Mouse (Mus musculus): ENCODE measurements around the gene Wdr45.
"Not testable (repeated sequence)": the region's sequence is repeated elsewhere in the genome, so short reads cannot be mapped to it uniquely, and the experiment has no call there.

The Wdr45 gene

GRCm38 (mm10) chrX:7722282-7722611, 8.1 kb downstream of the Wdr45 start:
- DNase-seq, result no peak

GRCm38 (mm10) chrX:7722691-7723090, 8.6 kb downstream of the Wdr45 start:
- no peak for DNase-seq

DNA sequence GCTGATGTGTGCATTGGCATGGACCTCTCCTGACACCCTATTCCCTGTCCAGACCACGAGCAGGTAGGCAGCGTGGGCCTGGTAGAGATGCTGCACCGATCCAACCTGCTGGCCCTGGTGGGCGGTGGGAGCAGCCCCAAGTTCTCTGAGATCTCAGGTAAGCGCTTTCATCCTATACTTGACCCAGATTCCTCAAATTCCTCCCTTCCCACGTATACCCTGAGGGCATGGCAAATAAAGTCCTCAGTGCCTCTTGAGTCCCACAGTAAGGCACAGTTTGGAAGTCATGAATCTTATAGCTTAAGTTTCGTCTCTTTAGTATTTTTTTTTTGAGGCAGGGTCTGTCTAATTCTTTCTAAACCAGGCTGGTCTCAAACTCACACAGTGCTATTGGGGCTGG, 10.0 kb downstream of the Wdr45 start:
- DNase-seq, result no peak

GRCm38 (mm10) chrX:7725841-7726240, 11.7 kb downstream of the Wdr45 start:
- DNase-seq, result no peak

DNA sequence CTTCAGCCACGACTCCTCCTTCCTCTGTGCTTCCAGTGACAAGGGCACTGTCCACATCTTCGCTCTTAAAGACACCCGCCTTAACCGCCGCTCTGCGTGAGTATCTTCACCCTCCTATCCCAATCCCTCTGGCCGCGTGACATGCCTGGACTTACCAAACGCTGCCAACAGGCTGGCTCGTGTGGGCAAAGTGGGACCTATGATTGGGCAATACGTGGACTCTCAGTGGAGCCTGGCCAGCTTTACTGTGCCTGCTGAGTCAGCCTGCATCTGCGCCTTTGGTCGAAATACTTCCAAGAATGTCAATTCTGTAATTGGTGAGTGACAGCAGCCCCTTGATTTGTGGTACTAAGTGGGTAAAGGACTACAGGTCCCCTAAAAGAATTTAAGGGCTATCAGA, 13.0 kb downstream of the Wdr45 start:
- no peak for DNase-seq

GRCm38 (mm10) chrX:7728215-7728921, 14.2 kb downstream of the Wdr45 start, which contains the start of gene Praf2:
Praf2 (plus strand) TSS chrX:7728439.
- peak; percentile 68 for DNase-seq

DNA sequence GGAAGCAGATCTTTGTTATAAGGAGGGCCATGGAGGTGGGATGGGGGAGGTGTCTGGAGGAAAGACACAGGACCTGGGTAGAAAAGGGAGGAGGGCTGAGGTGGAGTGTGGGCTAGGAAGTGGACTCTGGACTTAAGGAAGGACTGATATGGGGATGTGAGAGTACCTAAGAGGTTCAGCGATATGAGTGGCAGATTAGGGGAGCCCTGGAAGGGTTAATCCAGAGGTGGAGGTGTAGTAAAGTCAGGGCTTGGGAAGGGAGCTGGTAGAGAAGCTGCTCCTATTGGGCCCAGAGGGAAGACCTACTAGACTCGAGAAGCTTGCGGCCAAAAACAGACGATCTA, 14.8 kb downstream of the Wdr45 start:
- no peak for DNase-seq

DNA sequence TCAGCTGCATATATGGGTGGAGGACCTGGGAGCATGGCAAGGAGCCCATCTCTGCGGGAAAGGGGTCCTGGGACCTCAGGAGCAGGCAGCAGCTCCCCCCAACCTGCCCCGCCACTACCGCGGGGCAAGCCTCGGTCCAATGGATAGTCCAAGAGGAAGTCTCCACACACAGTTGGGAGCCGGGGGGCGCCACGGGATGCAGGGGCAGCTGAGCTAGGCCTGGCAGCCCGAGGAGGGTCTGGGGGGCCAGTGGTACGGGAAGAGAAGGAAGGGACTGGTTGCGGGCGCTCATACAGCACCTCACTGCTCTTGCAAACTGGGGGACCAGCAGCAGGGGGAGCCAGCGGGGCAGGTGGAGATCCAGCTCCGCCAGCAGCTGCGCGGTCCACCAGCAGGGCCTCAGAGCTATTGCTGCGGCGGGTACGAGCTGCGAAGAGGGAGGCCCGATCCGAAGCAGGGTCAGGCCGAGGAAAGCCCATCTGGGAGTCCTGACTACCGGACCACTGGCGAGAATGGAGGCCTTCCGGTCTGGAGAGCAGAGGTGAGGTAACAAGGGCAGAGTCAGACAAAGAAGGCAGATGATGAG, 19.5 kb downstream of the Wdr45 start:
- DNase-seq, result no peak

DNA sequence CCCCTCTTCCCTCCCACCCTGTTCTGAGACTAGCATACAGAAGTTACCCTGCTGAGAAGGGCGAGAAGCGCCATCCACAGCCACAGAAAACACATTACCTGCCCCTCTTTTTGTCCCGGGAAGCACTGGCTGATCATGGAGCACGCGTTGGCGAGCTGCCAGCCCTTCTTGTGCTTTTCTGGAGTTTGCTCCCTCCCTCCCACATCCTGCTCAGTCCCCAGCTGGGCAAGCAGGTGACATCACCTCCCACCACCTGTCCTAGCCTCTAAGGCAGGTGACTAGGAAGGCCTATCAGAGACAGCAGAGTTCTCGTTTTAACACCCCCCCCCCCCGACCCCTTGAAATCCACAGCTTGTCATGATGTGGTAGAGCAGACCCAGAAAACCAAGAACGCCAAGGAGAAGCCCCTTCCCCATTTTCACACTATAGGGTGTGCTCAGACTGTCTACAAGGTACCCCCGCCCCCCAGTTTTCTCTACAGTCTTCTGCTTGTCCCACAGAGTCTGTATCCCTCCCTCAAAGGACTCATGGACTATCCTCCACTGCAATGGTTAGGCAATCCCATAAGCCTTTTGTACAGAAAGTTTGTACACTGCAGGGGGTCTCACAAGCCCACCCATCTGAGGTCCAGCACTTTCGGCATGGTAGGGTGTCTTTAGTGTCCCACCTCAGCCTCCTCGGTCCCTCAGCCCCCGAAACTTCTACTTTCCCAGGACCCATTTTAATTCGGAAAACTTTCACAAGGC, 25.4 kb downstream of the Wdr45 start:
- peak; percentile 81 for DNase-seq

DNA sequence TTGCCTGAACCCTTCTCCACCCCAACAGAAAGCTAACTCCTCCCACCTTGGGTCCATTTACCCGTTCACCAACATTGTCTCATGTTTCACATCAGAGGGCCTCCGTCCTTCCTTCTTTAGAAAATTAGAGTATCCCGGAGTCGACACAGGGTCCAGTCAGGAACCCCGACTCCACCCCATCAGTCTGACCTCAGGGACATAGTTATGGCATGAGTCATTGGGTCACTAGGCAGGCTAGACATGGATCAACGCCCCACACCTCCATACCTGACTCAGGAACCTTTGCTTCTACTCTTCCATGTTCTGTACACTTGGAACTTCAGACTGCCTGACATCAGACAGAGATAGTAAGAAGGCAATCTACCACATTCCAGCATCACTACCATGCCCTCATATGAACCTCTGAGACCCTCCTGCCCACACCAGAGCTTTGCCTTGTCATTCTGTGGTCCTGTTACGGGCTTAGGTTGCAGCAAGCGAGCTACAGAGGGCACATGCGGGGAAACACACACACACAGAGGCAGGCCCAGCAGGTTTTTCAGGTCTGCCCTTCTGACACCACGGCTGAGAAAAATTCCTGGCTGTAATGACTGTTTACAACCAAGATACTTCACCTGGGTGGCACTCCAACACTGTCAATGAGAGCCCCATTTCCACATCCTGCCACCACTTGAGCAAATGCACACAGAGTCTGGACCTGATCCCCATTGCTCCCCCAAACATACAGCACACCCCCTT, 26.1 kb downstream of the Wdr45 start:
- no peak for DNase-seq

- DNase-seq, result peak; percentile 48
These were observed 27.0 kb downstream of the Wdr45 start for GRCm38 (mm10) chrX:7741103-7741502.

DNA sequence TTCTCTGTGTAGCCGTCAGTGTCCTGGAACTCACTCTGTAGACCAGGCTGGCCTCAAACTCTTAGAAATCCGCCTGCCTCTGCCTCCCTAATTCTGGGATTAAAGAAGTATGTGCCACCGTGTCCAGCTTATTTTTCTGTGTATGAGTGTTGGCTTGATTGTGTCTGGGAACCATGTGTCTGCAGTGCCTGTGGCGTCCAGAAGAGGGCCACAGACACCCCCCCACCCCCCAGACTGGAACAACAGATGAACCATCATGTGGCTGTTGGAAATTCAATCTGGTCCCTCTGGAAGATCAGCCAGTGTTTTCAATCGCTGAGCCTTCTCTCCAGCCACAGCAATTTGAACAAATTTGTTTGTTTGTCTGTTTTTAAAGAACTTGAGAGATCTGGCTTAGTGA, 29.3 kb downstream of the Wdr45 start:
- no peak for DNase-seq

DNA sequence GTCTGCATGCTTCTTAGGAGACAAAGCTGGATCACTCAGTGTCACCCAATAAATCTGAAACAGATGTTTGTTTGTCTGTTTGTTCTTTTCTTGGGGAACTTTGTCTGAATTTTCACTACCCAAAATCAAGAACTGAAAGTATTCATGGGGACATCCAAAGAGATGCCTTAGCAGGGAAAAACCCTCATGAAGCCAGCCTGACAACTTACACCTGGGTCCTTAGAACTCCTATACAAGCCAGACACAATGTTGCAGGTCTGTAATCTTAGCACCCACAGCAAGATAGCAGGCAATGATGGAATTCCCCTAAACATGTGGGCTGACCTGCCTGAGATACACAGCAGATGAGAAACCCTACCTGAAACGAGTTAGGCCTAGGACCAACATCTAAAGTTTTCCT, 30.8 kb downstream of the Wdr45 start:
- no peak for DNase-seq

GRCm38 (mm10) chrX:7745429-7745828, 31.3 kb downstream of the Wdr45 start:
- DNase-seq, result no peak

DNA sequence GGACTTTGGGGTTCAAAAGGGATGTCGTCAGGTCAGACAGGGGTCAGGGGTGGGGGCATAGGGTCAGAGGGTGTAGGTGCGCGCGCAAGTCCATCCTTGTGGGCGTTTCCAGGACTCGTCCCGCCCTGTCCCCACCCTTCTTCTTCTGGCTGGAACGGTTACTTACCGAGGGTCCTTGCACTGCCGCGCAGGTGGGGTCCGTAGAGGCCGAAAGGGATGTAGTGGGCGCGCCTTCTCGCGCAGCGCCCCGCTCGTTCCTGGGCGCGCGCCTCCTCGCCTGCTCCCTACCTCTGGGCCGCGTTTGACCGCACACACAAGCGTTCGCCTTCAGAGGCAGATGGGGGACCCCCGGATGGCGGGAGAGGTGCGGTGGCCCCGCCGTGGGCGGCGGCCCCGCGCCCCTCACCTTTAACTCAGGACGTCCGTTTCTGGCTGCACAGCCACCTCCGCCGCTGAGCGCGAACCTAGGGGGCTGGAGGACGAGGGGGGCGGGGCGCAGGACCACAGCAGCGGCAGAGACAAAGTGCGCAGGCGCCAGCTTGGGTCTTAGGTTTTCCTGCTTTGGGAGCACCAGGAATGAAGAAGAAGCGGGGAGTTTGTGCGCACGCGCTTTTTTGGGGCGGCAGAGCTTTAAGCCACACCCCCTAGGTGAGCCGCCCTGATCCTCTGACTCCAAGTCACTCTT, 36.4 kb downstream of the Wdr45 start, which contains the start of gene Ccdc120:
Ccdc120 (minus strand) TSS at position 474 of the 685 bp plus-strand sequence.
- DNase-seq, result peak; percentile 77

DNA sequence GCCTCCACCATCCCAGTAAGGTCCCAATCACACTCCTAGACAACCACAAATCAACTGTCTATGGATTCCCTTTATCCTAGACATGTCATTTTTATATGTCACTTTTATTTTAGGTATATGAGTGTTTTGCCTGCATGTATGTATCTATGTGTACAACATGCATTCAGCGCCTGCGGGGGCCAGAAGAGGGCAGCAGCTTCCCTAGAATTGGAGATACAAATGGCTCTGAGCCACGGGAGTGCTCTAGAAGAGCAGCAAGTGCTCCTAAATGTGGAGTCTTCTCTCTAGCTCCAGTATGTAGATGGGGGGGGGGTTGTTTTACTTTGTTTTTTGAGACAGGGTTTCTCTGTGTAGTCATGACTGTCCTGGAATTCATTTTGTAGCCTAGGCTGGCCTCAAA, 39.5 kb downstream of the Wdr45 start:
- DNase-seq, result not testable (repeated sequence)

DNA sequence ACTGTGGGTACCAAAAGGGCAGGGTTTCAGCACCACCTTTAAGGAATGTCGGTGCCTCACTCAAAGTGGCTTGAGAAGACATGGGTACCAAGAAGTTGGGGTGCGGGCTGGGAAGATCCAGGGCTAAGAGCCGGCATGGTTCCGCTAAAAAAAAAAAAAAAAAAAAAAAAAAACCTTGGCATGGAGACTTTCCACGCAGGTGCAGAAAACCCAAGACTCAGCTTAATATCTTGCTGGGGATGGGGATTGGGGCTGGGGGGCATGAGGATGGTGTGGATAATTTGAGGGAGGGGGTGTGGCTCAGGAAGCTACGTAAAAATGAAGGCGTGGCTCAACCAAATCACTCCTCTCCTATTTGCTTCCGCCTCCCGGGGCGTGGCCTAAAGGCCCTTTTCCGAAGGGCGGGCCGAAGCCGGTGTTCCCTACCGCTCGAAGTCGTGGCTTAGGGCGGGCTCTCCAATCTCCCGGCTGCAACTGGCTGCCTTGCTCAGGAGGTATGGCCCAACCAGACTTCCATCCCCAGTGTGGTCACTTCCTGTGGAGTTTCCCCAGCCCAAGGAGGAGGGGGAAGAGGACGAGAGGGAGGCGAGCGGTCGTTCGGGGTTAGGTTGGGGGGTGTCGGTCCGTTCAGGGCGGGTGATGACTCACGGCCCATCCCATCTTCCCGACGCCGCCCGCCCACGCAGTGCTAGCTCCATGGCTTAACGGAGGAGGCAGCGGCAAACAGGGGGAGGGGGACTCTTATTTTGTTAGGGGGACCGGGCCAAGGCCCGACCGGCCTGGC, 48.2 kb downstream of the Wdr45 start, which contains the start of gene Tfe3:
Tfe3 (plus strand) TSS at position 424 of the 784 bp plus-strand sequence.
- peak; percentile 89 for DNase-seq

DNA sequence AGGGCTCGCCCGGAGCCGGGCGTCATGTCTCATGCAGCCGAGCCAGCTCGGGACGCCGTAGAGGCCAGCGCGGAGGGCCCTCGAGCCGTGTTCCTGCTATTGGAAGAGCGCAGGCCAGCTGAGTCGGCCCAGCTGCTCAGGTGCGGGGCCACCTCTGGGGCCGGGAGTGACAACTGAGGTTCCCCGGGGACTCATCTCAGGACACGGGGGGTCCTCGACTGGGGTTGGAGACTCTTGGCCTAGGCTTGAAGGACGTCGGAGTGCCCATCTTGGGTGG, 48.7 kb downstream of the Wdr45 start:
- no peak for DNase-seq

DNA sequence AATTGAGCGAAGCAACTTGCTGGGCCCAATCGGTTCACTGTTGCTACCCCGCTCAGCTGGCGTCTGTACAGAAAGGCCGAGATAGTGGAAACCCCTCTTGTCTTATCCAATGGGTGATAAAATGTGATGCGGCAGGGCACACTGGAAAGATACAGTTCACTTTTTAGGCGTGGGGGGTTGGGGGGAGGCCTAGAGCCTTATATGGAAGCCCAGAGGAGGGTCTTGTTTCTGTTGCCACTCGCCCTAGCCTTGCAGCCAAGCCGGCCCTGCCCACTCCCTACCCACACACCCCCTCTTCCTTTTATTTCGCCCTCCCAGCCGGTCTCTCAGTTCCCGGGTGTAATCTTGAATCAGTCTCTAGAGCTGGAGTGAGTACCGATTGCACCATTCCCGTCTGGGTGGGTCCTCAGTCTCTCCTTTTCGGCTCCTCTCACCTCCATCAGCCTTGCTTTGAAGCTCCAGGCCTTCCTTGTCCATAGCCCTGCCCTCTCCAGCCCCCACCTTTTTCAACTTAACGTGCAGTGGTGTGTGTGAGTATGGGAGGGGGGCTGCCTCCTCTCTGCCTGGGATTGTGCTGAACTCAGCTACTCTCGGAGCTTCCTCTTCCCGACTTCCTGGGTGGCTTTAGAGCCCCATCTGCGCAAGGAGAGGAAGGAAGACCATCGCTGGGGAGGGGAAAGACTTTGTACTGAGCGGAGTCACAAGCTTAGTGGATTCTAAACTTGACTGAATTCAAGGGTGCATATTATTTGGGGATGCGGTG, 49.7 kb downstream of the Wdr45 start:
- DNase-seq, result no peak

DNA sequence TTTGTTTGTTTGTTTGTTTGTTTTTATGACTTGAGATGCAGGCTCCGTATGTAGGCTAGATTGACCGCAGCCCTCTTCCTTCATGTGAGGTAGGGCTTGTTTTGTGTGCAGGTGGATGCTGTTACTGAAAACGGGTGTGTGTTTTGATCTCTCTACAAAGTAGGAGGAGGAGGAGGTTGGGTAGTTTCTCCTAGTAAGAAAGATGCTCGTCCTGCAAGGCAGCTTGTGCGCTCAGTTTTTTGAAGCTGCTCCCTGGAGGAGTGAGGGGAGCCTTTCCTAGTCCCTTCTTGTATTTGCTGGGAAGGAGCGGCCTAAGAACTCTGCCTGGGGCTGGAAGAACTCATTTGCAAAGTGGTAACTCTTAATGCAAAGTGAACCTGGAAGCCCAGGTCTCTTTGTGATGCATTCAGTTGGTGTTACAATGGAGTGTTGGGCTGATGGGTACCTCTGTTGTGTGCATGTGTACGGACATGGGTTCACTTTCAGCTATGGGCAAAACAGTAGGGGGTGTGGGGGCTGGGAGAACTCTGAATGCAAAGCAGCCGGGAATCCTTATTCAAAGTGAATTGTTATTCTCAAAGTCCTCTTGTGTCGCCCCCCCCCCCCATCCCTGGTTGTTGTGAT, 50.6 kb downstream of the Wdr45 start:
- DNase-seq, result no peak

GRCm38 (mm10) chrX:7765281-7765670, 51.1 kb downstream of the Wdr45 start:
- no peak for DNase-seq
